In the genomic region with DNA sequence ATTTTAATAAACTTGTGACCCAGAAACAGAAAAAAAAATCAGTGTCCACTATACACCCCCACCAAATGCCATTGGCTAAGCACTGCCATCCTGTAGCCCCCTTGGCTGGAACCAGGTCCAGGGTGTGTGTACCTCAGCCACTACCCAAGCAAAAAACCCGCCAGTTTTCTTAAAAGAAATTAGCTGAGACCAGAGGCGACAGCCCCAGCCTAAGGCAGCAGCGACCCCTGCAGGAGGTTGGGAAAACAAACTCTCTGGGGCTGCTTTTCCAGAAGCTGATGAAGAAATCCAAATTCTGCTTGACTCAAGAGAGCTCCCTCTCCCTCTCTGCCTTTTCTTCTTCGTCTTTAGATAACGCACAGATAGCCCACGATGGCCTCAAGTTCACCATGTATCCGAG, we compare ENCODE assay signal across 1 mouse cellular context.
TF ChIP-seq lines count a peak whose summit lies in the region.

No protein-coding gene starts in this region.

TF ChIP-seq in MEL, 35 proteins besides CTCF, POLR2A, EP300 and RAD21 (continued from another document):
- TF ChIP-seq TBP (IDR thresholded peaks at IDR 0.05; ENCODE audit: low read depth, low read length) (no peak), SMC3 (IDR thresholded peaks at IDR 0.05; ENCODE audit: low read depth, low read length) (peak; percentile 86), UBTF (IDR thresholded peaks at IDR 0.05; ENCODE audit: borderline replicate concordance, insufficient read depth, low read depth, low read length) (no peak), ZNF384 (IDR thresholded peaks at IDR 0.05; ENCODE audit: low read depth, low read length) (0 out of 2 replicates have a peak, but pooled peaks have one; percentile 39), ELF1 (IDR thresholded peaks at IDR 0.05; ENCODE audit: low read depth, low read length) (0 out of 2 replicates have a peak, but pooled peaks have one; percentile 28), RCOR1 (IDR thresholded peaks at IDR 0.05; ENCODE audit: low read depth, low read length) (no peak), NELFE (IDR thresholded peaks at IDR 0.05; ENCODE audit: low read depth, low read length) (no peak)
TF ChIP-seq in MEL: peak in this region for 9.
